Mouse (Mus musculus) lung, adult 2 months (tissue): ENCODE measurements at regions not wholly inside any gene's neighbourhood (a gene's known extent, or its start where the extent isn't known, plus 50 kb on each side); places are given as distances from the start of the nearest gene placed in this dataset.

Experiments
- DNase-seq: peaks from one replicate; pipeline ENCODE4 v3.0.0; 2022
- H3K4me1 ChIP-seq: fragments of 200-500 bp; 2 replicates; pipeline ENCODE4 v1.6.1; 2011; ENCODE audit warnings: low read length; ENCODE audit not compliant: control insufficient read depth, insufficient read depth
- H3K4me3 ChIP-seq: fragments of 200-500 bp; replicated peaks from 2 replicates; pipeline ENCODE3; 2011; ENCODE audit warnings: low read depth, mild to moderate bottlenecking, control low read depth, low read length; ENCODE audit errors: extremely low read depth
- CTCF ChIP-seq: fragments of 200-500 bp; IDR thresholded peaks from 2 replicates; pipeline ENCODE4 v1.5.1; 2011; ENCODE audit warnings: mild to moderate bottlenecking, low read length, control low read depth; ENCODE audit not compliant: insufficient read depth
- POLR2A ChIP-seq: fragments of 200-500 bp; IDR thresholded peaks from 2 replicates; pipeline ENCODE4 v1.6.1; 2011; ENCODE audit warnings: low read depth, mild to moderate bottlenecking, control low read depth, low read length, borderline replicate concordance; ENCODE audit errors: extremely low read depth
- WGBS: fragments of 180-500 bp; shearing (Covaris S2); methylation state at CpG from one replicate; pipeline ENCODE4 v1.1.7; 2018; 5-methylcytosine and 5-hydroxymethylcytosine counted together

DNA sequence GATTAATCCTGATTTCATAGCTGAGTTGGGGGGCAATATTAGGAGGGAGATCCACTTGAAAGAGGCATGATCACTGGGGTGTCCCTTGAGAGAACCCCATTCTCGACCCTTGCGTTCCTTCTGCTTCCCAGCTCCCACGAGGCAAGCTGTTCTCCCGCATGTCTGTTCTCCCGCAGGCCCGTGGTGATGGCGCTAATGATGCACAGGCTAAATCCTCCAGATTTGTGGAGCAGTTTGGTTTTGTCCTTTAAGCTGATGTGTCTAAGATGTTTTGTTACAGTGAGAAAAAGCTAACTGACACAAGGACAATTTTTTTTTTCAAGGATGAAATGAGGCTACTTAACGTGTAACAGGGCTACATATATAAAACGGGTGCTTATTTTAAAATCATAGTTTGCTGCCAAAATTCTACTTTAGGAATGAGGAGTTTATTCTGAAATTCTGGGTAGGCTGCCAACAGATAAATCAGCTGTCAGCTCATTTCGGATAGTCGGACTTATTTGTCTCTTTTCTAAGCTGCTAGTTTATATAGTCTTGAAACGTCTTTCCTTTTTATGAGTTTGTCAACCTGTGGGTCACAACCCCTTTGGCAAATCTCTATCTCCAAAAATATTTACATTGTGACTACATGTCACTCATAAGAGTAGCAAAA, 307.0 kb downstream of the Phf14 start:
- TF ChIP-seq CTCF (no peak), POLR2A (no peak)
- 60% methylated on average over 12 of the region's 12 CpGs for WGBS
- Histone ChIP-seq H3K4me1 (no peaks in the 10 kb centered on the region), H3K4me3 (no peak overlapping the region)
- DNase-seq: no peak

DNA sequence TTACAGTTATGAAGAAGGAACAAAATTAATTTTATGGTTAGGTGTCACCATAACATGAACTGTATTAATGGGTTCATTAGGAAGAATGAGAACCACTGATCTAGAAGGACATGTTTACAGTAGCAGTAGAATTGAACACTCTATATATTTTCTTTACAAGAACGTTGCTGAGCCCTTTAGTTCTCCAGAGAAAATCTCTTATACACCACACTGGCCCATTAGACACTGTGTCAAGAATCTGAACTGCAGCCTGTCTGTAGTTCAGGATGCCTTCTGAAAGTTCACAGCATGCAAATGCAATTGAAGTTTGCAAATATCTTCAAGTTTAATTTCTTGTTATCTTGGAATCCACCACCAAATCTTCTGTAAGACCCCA, 307.6 kb downstream of the Phf14 start:
- H3K4me3 ChIP-seq: no peak overlapping the region

GRCm38 (mm10) chr6:12244151-12244550, 336.5 kb downstream of the Phf14 start:
- Histone ChIP-seq H3K4me3 (no peak overlapping the region), H3K4me1 (no peaks in the 10 kb centered on the region)
- DNase-seq: no peak
- TF ChIP-seq CTCF (no peak), POLR2A (no peak)
- WGBS: 17% methylated on average over 1 of the region's 1 CpGs

More for the DNA sequence above, 307.6 kb downstream of the Phf14 start:
- WGBS: 44% methylated on average over 1 of the region's 1 CpGs
- DNase-seq: no peak
- TF ChIP-seq CTCF (no peak), POLR2A (no peak)
- no peaks in the 10 kb centered on the region for H3K4me1 ChIP-seq

DNA sequence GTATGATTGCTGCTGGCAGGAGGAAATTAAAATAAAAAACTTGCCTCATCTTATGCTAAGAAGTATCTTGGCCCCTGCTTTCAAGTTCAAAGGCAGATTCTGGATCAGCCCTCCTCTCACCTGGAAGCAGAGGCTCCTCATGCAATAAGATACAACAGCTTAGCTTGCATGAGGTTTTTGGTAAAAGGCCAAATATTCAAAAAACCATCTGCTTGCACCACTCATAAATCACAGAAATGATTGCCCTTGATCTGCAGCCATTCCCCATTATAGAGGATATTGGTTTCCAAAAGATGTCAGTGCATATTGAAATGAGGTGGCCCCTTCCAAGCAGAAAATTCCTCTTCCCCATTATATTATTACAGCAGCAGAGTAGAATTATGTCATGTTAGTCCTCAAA, 340.4 kb downstream of the Phf14 start:
- Histone ChIP-seq H3K4me3 (no peak overlapping the region), H3K4me1 (no peaks in the 10 kb centered on the region)
- no peak for DNase-seq
- TF ChIP-seq POLR2A: no peak
- TF ChIP-seq CTCF: no peak

DNA sequence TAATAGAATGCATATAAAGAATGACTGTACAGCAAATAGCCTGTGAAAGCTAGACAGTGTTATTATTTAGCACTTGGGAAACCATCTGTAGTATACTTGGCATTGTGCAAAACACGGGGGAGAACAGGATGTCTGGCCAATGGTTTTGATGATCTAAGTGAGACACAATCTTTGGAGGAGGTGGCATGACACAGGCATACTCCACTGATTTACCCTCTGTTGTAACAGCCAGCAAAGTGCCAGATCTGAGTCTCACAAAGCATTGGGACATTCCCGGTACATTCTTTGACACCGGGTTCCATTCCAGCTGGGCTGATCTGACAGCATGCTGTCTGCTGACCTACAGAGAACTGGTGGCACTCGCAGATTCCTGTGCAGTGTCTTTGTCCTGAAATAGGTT, 341.0 kb downstream of the Phf14 start:
- WGBS: 57% methylated on average over 4 of the region's 4 CpGs
- TF ChIP-seq CTCF: no peak
- no peaks in the 10 kb centered on the region for H3K4me1 ChIP-seq
- no peak for DNase-seq
- H3K4me3 ChIP-seq: no peak overlapping the region

DNA sequence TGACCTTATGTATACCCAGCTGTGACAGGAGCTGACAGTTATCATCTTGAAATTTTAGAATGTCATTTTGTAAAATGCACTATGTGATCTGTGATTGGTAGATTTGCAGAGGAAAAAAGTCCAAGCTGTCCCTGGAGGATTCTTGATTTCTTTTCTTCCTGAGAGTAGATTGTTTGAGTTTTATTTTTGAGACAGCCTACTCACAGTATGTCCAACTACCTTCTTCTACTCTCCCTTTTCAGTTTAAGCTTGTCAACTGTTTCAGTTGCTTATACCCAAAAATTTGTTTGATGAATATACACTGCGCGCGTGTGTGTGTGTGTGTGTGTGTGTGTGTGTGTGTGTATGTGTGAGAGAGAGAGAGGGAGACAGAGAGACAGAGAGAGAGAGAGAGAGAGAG, 346.9 kb downstream of the Phf14 start:
- no peak for TF ChIP-seq POLR2A
- Histone ChIP-seq H3K4me1 (no peaks in the 10 kb centered on the region), H3K4me3 (no peak overlapping the region)
- DNase-seq: no peak
- 98% methylated on average over 3 of the region's 3 CpGs for WGBS

GRCm38 (mm10) chr6:12255434-12255833, 347.8 kb downstream of the Phf14 start:
- 63% methylated on average over 1 of the region's 1 CpGs for WGBS
- TF ChIP-seq POLR2A (no peak), CTCF (no peak)
- Histone ChIP-seq H3K4me1 (no peaks in the 10 kb centered on the region), H3K4me3 (no peak overlapping the region)
- no peak for DNase-seq

DNA sequence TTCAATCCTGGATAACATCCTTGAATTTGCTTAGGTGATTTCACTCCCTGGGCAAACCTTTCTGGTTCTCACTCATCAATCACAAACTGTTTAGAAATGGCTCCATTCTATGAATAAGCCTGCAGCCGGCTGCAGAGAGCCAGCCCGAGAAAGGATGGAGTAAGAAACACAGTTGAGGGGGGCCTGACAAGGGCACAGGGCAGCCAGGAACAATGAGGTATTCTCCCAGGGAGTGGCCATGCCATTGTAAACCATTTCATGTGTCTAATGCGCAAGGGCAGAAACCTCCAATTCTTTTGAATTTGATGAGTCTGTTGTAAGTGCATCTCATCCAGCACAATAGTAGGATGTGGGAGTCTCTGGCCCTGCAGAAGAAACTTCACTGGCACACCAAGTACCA, 350.7 kb downstream of the Phf14 start:
- TF ChIP-seq CTCF: no peak
- no peak for TF ChIP-seq POLR2A
- Histone ChIP-seq H3K4me1 (no peaks in the 10 kb centered on the region), H3K4me3 (no peak overlapping the region)
- DNase-seq: no peak
- 45% methylated on average over 3 of the region's 3 CpGs for WGBS

- 65% methylated on average over 7 of the region's 7 CpGs for WGBS
- no peaks in the 10 kb centered on the region for H3K4me1 ChIP-seq
- DNase-seq: no peak
- no peak for TF ChIP-seq POLR2A
- no peak for TF ChIP-seq CTCF
- no peak overlapping the region for H3K4me3 ChIP-seq
Observed at GRCm38 (mm10) chr6:12258940-12259481, 351.4 kb downstream of the Phf14 start.

DNA sequence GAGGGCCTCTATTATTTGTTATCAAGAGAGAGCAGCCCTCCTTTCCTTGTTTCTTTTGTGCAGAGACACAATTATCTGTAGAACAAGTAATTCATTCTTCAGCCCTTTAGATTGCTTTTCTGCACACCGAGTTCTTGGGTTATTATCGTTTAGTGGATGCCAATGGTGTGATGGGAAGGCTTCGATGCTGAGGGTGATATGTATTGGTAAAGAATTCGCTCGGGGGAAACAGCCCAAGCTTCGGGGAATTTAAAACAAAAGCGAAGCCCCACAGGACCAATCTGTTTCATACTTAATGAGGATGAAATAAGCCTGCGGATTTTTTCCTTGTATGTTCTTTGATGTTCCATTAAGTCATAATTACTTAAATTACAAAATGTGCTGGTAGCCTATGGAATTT, 352.0 kb downstream of the Phf14 start:
- WGBS: 77% methylated on average over 8 of the region's 8 CpGs
- Histone ChIP-seq H3K4me3 (no peak overlapping the region), H3K4me1 (no peaks in the 10 kb centered on the region)
- TF ChIP-seq CTCF (no peak), POLR2A (no peak)
- no peak for DNase-seq
